Mouse (Mus musculus): Measurements from ENCODE around the gene Ap4b1.

GRCm38 (mm10) chr3:103790346-103791145 lies 18.8 kb upstream of the Ap4b1 start:
- TF ChIP-seq CTCF (IDR thresholded peaks at IDR 0.05; ENCODE audit: low read depth, low read length) (no peak), GATA2 (IDR thresholded peaks at IDR 0.05; ENCODE audit: borderline replicate concordance, low read depth, low read length) (no peak), TAL1 (conservative IDR thresholded peaks at IDR 0.05; ENCODE audit: low read depth, low read length) (no peak)
